Mouse (Mus musculus): ENCODE data around the gene Nfu1.

The Nfu1 gene

GRCm38 (mm10) chr6:87008887-87009286, at the start of gene Nfu1:
TSS of gene Nfu1 (plus strand) at chr6:87009236.
- DNase-seq (ENCODE audit: low spot score in 2 of 2) = no peak

- no peak for DNase-seq (ENCODE audit: low spot score in 2 of 2)
Measured at GRCm38 (mm10) chr6:86963987-86964685, 44.9 kb upstream of the Nfu1 start.

GRCm38 (mm10) chr6:86967166-86967565, 41.9 kb upstream of the Nfu1 start:
- DNase-seq (ENCODE audit: low spot score in 2 of 2) = no peak

- DNase-seq (ENCODE audit: low spot score in 2 of 2) = peak in 1 of 2 experiments; percentile 26
Measured at GRCm38 (mm10) chr6:86973956-86974355, 35.1 kb upstream of the Nfu1 start.

DNA sequence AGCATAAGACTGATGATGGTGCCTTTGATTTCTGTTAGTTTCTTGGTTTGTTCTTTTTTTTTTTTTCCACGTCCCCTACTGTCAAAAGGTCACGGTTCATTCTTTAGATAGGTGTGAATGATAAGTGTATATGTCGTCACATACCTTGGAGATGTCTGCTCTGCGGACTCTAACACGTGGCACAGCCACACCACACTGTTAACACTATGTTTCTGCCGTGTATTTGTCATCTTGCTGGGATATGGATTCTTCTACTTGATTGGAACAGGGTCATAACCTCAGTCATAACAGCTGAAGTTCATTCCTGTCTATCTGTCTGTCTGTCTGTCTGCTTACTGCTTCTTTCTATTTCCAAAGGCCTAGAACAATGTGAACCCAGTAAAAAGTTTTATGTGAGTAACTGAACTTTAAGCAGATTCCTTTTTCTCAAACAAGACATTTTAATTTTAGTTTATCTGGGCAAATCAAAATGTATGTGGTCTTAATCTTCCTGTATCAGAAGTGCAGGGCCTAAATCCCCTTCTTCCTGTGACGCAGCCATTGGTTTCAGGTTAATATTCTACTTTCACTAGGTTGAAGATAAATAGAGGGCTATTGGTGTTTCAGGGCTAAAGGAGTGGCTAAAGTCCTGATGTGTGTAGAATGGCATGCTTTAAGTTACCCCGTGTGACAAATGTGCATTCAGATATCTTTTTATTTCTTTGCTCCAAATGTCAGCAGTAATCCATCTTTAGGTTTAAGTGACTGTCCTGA, 30.7 kb upstream of the Nfu1 start:
- DNase-seq (ENCODE audit: low spot score in 2 of 2) = no peak

- DNase-seq (ENCODE audit: low spot score in 2 of 2) = no peak
Measured at GRCm38 (mm10) chr6:86978909-86979265, 30.1 kb upstream of the Nfu1 start.

GRCm38 (mm10) chr6:86981206-86981605, 27.8 kb upstream of the Nfu1 start:
- no peak for DNase-seq (ENCODE audit: low spot score in 2 of 2)

DNA sequence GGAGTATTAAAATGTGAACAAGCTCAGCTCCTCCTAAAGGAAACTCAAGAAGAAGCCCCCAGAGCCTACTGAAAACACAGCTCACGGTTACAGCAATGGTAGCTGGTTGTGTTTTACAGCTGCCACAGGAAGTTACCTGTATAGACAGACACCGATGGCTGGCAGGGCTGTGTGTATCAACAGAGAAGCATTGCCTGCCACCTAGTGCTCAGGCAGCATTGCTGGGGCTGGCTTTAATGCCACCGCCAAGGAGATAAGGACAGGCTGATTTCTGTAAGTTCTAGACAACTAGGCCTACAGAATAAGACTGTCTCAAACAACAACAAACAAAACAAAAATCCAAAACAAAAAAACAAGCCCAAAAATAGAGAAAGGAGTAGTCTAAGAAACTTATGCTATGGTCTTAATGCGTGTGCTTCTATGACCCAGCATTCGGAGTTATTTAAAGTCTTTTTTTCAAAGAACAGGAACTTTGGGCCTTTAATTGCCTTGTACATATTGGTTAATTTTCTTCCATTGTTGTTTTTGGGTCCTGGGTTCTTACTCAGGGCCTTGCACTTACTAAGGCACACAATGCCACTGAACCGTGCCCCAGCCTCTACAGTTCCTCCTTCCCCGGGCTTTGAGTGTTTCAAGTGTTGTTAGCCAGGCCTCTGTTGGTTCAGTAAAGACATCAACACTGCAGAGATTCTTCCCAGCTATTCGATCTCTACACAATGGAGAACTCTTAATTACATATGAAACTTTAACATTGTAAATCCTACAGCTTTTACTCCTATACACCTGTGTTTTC, 23.5 kb upstream of the Nfu1 start:
- DNase-seq (ENCODE audit: low spot score in 2 of 2) = no peak

- DNase-seq (ENCODE audit: low spot score in 2 of 2) = no peak
Measured at GRCm38 (mm10) chr6:86989576-86989975, 19.5 kb upstream of the Nfu1 start.

GRCm38 (mm10) chr6:86991041-86991440, 18.0 kb upstream of the Nfu1 start:
- no peak for DNase-seq (ENCODE audit: low spot score in 2 of 2)

DNA sequence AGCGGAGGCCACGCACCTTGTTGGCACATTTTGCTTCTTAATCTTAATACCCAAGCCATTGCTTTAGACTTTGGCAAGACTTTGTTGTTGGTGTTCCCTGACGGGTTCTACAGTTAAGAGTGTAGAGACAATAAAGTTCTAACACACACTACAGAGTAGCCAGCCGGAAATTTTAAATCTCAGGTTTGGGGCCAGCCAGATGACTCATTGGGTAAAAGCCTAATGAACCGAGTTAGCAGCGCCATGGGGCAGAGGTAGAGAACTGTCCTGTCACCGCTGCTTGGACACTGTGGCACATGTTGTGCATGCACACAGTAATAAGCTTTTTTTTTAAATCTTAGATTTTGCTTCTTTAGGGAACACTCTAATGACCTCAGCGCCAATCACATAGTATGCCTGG, 16.7 kb upstream of the Nfu1 start:
- no peak for DNase-seq (ENCODE audit: low spot score in 2 of 2)

DNA sequence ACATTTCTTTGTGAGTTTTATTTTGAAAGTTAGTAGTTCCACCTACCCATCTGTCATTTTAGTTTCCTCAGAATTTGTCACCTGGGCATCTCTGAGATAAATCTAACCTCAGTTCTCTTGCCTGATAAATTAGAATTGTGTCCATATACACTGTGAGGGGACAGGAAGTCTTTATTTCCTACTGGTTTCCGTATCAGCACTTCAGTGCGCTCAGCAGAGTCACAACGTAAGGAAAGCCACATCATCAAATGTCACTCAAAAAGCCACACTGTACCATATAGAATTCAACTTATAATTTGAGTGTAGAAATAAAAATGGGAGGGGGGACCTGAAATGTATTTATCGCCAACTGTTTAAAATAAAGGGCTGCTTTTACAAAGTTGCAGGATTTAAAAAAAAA, 14.8 kb upstream of the Nfu1 start:
- DNase-seq (ENCODE audit: low spot score in 2 of 2) = no peak

GRCm38 (mm10) chr6:86996629-86997307, 12.3 kb upstream of the Nfu1 start:
- peak; percentile 44 to 75 for DNase-seq (ENCODE audit: low spot score in 2 of 2)

DNA sequence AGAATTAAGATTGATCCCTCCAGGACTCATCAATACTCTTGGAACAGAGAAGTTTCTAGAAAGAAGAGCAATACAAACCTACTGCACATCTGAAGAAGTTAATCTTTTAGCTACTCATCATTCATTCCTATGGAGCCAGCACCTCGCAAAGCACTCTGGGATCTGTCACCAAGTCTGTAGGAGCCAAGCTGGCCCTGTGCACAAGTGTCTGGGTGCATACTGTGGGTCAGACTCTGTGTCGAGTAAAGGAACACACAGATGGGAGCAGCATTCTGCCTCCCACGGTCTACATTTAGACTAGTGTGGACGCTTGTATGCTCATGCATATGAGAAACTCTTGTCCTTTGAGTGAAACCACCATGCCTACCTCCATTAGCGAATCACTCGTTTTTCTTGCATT, 11.7 kb upstream of the Nfu1 start:
- DNase-seq (ENCODE audit: low spot score in 2 of 2) = no peak

DNA sequence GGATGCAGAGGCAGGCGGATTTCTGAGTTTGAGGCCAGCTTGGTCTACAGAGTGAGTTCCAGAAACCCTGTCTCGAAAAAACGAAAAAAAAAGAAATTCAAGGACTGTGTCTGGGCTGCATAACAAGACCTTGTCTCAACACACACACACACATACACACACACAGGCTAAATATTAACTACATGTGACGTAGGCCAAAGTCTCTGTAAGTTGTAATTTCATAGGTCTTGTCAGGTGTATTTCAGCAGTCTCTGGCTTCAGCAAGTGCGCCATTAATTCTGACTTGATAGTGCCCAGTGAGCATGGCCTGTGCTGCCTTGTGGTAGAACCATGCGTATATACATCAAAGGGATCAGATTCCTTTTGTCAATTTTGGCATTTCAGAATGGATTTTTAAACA, 7.0 kb upstream of the Nfu1 start:
- DNase-seq (ENCODE audit: low spot score in 2 of 2) = no peak

DNA sequence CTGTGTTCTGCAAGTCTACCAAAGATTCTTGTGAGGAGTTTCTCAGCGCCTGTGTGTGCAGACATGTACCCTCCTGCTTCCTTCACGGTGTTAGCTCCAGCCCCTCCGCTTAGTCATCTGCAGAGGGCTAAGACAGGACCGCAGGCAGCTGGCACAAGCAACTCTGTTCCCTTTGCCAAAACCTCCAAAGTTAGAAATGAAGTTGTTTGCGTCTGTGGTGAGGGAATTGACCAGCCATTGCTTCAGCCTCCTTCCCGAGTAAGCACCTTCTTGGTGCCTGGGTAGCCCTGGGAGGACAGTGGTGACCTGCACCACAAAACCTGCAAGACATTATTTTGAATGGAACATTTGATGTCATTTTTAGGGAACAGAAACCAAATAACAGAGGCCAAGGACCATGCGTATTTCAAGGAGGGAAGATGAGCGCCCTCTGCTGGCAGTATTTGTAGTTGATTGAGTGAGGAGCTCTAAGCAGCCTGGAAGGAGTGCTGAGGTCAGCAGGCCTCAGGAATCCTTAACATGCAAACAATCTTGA, 6.4 kb upstream of the Nfu1 start:
- DNase-seq (ENCODE audit: low spot score in 2 of 2) = peak; percentile 80 to 88

DNA sequence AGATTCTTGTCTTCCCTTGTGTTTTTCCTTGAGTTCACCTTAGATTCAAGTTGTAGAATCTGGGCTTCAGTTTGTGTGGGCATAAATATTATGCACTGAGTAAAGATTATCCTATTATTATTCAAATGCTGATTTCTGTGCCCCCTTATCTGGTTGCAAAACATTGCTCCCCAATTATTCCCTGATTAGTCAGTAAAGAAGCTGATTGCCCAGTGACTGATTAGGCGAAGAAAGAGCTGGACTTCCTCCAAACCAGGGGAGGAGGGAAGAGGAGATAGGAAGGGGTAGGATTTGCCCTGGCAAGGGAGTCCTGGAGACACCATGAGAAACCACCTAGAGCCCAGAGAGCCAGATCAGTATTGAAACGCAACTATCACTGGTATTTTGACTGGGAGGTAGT, 4.9 kb upstream of the Nfu1 start:
- no peak for DNase-seq (ENCODE audit: low spot score in 2 of 2)

GRCm38 (mm10) chr6:87005577-87005976, 3.5 kb upstream of the Nfu1 start:
- DNase-seq (ENCODE audit: low spot score in 2 of 2) = no peak

GRCm38 (mm10) chr6:87009692-87010328, 774 bp downstream of the Nfu1 start:
- peak; percentile 94 to 95 for DNase-seq (ENCODE audit: low spot score in 2 of 2)

DNA sequence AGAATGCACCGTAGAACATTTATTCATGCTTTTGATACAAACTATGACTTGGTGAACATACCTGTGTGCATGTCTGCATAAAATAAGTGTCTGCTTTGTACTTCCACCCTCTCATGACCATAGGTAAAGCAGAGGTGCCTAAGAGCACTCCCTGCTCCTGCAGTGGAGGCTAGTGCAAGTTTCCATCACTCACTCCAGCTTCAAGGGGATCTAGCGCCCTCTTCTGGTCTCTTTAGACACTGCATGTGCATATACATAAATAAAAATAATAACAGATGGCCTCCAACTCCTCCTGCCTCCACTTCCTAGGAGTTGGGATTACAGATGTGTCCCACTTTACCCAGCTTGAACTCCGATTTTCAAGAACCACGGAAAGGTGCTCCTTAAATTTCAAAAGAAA, 7.9 kb downstream of the Nfu1 start:
- DNase-seq (ENCODE audit: low spot score in 2 of 2) = peak in 1 of 2 experiments; percentile 48

- no peak for DNase-seq (ENCODE audit: low spot score in 2 of 2)
Measured at GRCm38 (mm10) chr6:87018874-87019273, 9.8 kb downstream of the Nfu1 start.

Measured in frontal cortex, postnatal 36 days (tissue).